In the genomic region with DNA sequence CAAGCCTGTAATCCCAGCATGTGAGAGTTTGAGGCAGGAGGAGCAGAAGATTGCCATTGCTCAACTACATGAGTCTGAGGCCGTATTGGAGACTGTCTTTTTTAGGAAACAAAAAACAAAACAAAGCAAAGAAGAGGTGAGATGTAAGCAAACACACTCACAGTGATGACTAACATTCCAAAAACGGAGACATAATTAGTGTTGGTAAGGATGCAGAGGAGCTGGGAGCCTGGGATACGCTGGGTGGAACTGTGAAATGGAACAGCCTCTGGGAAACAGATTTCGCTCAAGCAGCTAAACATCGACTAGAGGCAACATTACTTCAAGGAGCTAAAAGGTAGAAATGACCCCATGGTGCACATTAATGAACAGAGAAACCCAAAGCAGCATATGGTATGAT, we compare ENCODE assay signal across 23 mouse cellular contexts.
A peak's percentile ranks its signal among the peaks of the same experiment; 100 is the strongest.
DNase-seq lines count a peak whose midpoint lies in the region; ATAC-seq and TF ChIP-seq lines count a peak whose summit lies in the region.
"Had no signal": no experiment of that assay in that cellular context is flagged by ENCODE, and none has a peak within 500 bp of the region (broad histone marks: within the 10 kb centered on the region; RNA-seq: fewer than 3 reads in every experiment).

No protein-coding gene starts in this region.

- TF ChIP-seq POLR2A in olfactory bulb, adult 2 months (IDR thresholded peaks at IDR 0.05; ENCODE audit: insufficient read depth, low read depth, low read length), result no peak

- no peak for TF ChIP-seq CTCF in olfactory bulb, adult 2 months (IDR thresholded peaks at IDR 0.05; ENCODE audit: insufficient read depth, low read depth, low read length)

- 37% methylated on average over 5 of the region's 5 CpGs for WGBS in olfactory bulb, adult 2 months

- no peak for DNase-seq in frontal cortex, postnatal 36 days (ENCODE audit: low spot score in 2 of 2)
- DNase-seq in NIH3T3 (ENCODE audit: low read depth) (peak; percentile 21), liver (no peak)
- DNase-seq in brain, adult 2 months (ENCODE audit: low read depth, low spot score), result peak; percentile 68
- DNase-seq in right cerebral cortex, postnatal 10 days (ENCODE audit: low spot score in 2 of 2), result no peak
- no peak for DNase-seq in urinary bladder, postnatal 4 days (ENCODE audit: low spot score in 2 of 2)
- DNase-seq: adrenal gland, adult 8-10 months; adrenal gland, postnatal 14 days; adrenal gland, postnatal 36 days; cerebellum, adult 11-12 months; cerebellum, adult 2 months; cerebellum, adult 9-10 months; cerebellum, postnatal 10 days; cerebellum, postnatal 25 days; forebrain, postnatal 0 days had no signal

- peaks cover under 1% of the 10 kb centered on the region; the same call in 1 of the 2 replicates for H3K4me1 ChIP-seq in olfactory bulb, adult 2 months (ENCODE audit: control insufficient read depth, insufficient read depth, low read length)

- ATAC-seq in frontal cortex, adult (ENCODE audit: low TSS enrichment), result peak; percentile 67
- ATAC-seq: activated CD4-positive, CD25-positive, alpha-beta regulatory T cell, adult 4 months; forebrain, embryonic 15.5 days; forebrain, postnatal 0 days; Patski had no signal

- peak overlapping the region; percentile 46; the same call in 1 of the 2 replicates for H3K27ac ChIP-seq in olfactory bulb, adult 2 months (ENCODE audit: insufficient read depth, low read depth, low read length)
- H3K27ac ChIP-seq: embryonic facial prominence, embryonic 10.5 days; embryonic facial prominence, embryonic 12.5 days; forebrain, embryonic 12.5 days; forebrain, embryonic 15.5 days had no signal

- no peak overlapping the region for H3K4me3 ChIP-seq in olfactory bulb, adult 2 months (ENCODE audit: insufficient read depth, low read depth, low read length)
- H3K4me3 ChIP-seq: embryonic facial prominence, embryonic 10.5 days; embryonic facial prominence, embryonic 12.5 days; forebrain, embryonic 12.5 days; forebrain, embryonic 15.5 days had no signal

Comparison
In these comparisons a context has a peak if more than half of its experiments do, and no peak if none do; other contexts are left out.
1. DNase-seq: peak in NIH3T3 (single experiment) and brain, adult 2 months (single experiment); none in frontal cortex, postnatal 36 days (0 of 2), right cerebral cortex, postnatal 10 days (0 of 2), liver (single experiment) and urinary bladder, postnatal 4 days (0 of 2).